Mouse (Mus musculus): ENCODE results near the gene Dmkn. TPM values are rescaled to one million over a fixed set of nuclear protein-coding genes. Genes with fewer than 3 reads are reported as not detected.

Dmkn gene
- polyA plus RNA-seq, 1 experiment from 2014 or later = 2.4 TPM

- DNase-seq (peak; percentile 36), ATAC-seq (ENCODE audit: insufficient read depth) (peak; percentile 52; the same call in 1 of the 2 replicates)
- Histone ChIP-seq H3K36me3 (ENCODE audit: insufficient read depth) (no peaks in the 10 kb centered on the region), H3K4me3 (ENCODE audit: low read depth, low read length) (no peak overlapping the region), H3K4me1 (ENCODE audit: insufficient read depth) (no peaks in the 10 kb centered on the region), H3K9me3 (ENCODE audit: low read depth, low read length) (no peaks in the 10 kb centered on the region), H3K9ac (no peak overlapping the region), H3K27ac (ENCODE audit: low read depth) (peak overlapping the region; percentile 24; the same call in 1 of the 2 replicates), H3K27me3 (ENCODE audit: insufficient read depth, low read length) (no peaks in the 10 kb centered on the region), H3K4me2 (no peak overlapping the region)
- WGBS = 23% methylated on average over 4 of the region's 4 CpGs
- no peak; the same call in 1 of the 2 replicates for TF ChIP-seq CTCF (IDR thresholded peaks at IDR 0.05; ENCODE audit: low read depth)
Observed at GRCm38 (mm10) chr7:30744022-30744598, 19.4 kb upstream of the Dmkn start.

DNA sequence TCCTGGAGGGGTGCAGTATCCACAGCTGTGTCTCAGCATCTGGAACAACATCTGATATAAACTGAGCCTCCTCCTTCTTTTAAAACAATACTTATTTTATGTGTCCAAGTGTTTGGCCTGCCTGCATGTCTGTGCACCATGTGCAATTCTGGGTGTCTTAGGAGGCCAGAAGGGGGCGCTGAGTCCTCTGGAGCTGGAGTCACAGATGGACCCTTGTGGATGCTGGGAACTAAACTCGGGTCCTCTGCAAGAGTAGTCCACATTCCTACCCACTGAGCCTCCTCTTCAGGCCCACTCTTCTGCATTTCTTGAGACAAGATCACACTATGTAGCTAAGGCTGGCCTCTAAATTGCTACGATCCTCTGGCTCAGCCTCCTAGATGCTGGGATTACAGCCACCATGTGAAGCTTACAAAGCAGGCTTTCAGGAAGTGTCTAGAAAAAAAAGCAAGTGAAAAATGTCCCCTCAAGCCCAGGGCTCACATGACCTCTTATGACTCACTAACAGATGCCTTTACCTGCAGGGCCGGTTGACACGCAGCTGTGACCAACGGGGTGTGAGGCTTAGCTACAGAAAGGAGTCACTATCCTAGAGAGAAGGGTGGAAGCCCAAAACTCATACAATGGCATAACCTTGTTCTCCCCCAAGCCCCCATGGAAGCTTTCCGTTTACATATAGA is 15.9 kb upstream of the Dmkn start:
- Histone ChIP-seq H3K27ac (ENCODE audit: low read depth) (no peak overlapping the region), H3K4me1 (ENCODE audit: insufficient read depth) (no peaks in the 10 kb centered on the region), H3K36me3 (ENCODE audit: insufficient read depth) (no peaks in the 10 kb centered on the region), H3K9me3 (ENCODE audit: low read depth, low read length) (no peaks in the 10 kb centered on the region), H3K27me3 (ENCODE audit: insufficient read depth, low read length) (no peaks in the 10 kb centered on the region), H3K4me2 (no peak overlapping the region), H3K9ac (no peak overlapping the region), H3K4me3 (ENCODE audit: low read depth, low read length) (no peak overlapping the region)
- 78% methylated on average over 7 of the region's 7 CpGs for WGBS
- ATAC-seq (ENCODE audit: insufficient read depth) (no peak), DNase-seq (no peak)
- peak; percentile 23; the same call in 1 of the 2 replicates for TF ChIP-seq CTCF (IDR thresholded peaks at IDR 0.05; ENCODE audit: low read depth)

GRCm38 (mm10) chr7:30749824-30750606 is 13.5 kb upstream of the Dmkn start:
- H3K9me3 ChIP-seq (ENCODE audit: low read depth, low read length) = peaks cover 8% of the 10 kb centered on the region; the same call in 1 of the 2 replicates

GRCm38 (mm10) chr7:30751086-30751669 is 12.4 kb upstream of the Dmkn start, which contains the start of gene Sbsn:
Sbsn (plus strand) TSS chr7:30751471.
- no peak for TF ChIP-seq CTCF (IDR thresholded peaks at IDR 0.05; ENCODE audit: low read depth)
- Histone ChIP-seq H3K27ac (ENCODE audit: low read depth) (no peak within 1 kb of the TSS), H3K9me3 (ENCODE audit: low read depth, low read length) (peaks cover 9% of the 10 kb centered on the region; the same call in 1 of the 2 replicates), H3K4me1 (ENCODE audit: insufficient read depth) (no peaks in the 10 kb centered on the region), H3K9ac (no peak within 1 kb of the TSS), H3K27me3 (ENCODE audit: insufficient read depth, low read length) (no peaks in the 10 kb centered on the region), H3K4me2 (no peak within 1 kb of the TSS), H3K4me3 (ENCODE audit: low read depth, low read length) (no peak within 1 kb of the TSS), H3K36me3 (ENCODE audit: insufficient read depth) (no peaks in the 10 kb centered on the region)
- WGBS = 45% methylated on average over 5 of the region's 5 CpGs
- ATAC-seq (ENCODE audit: insufficient read depth) (no peak), DNase-seq (no peak)

More at GRCm38 (mm10) chr7:30749824-30750606, 13.5 kb upstream of the Dmkn start:
- H3K4me1 ChIP-seq (ENCODE audit: insufficient read depth) = no peaks in the 10 kb centered on the region
- no peak overlapping the region for H3K4me3 ChIP-seq (ENCODE audit: low read depth, low read length)
- no peak for TF ChIP-seq CTCF (IDR thresholded peaks at IDR 0.05; ENCODE audit: low read depth)
- H3K27me3 ChIP-seq (ENCODE audit: insufficient read depth, low read length) = no peaks in the 10 kb centered on the region
- H3K27ac ChIP-seq (ENCODE audit: low read depth) = no peak overlapping the region
- no peak overlapping the region for H3K4me2 ChIP-seq
- 73% methylated on average over 13 of the region's 13 CpGs for WGBS
- no peaks in the 10 kb centered on the region for H3K36me3 ChIP-seq (ENCODE audit: insufficient read depth)
- H3K9ac ChIP-seq = no peak overlapping the region
- ATAC-seq (ENCODE audit: insufficient read depth) = no peak
- no peak for DNase-seq

- H3K9me3 ChIP-seq (ENCODE audit: low read depth, low read length) = peaks cover 9% of the 10 kb centered on the region; the same call in 1 of the 2 replicates
- no peak overlapping the region for H3K9ac ChIP-seq
- ATAC-seq (ENCODE audit: insufficient read depth) (no peak), DNase-seq (no peak)
- no peak for TF ChIP-seq CTCF (IDR thresholded peaks at IDR 0.05; ENCODE audit: low read depth)
- H3K27me3 ChIP-seq (ENCODE audit: insufficient read depth, low read length) = no peaks in the 10 kb centered on the region
- 84% methylated on average over 3 of the region's 3 CpGs for WGBS
- H3K4me2 ChIP-seq = no peak overlapping the region
- H3K4me1 ChIP-seq (ENCODE audit: insufficient read depth) = no peaks in the 10 kb centered on the region
- H3K27ac ChIP-seq (ENCODE audit: low read depth) = no peak overlapping the region
- H3K36me3 ChIP-seq (ENCODE audit: insufficient read depth) = no peaks in the 10 kb centered on the region
- no peak overlapping the region for H3K4me3 ChIP-seq (ENCODE audit: low read depth, low read length)
Observed at GRCm38 (mm10) chr7:30757001-30757400, 6.6 kb upstream of the Dmkn start.

DNA sequence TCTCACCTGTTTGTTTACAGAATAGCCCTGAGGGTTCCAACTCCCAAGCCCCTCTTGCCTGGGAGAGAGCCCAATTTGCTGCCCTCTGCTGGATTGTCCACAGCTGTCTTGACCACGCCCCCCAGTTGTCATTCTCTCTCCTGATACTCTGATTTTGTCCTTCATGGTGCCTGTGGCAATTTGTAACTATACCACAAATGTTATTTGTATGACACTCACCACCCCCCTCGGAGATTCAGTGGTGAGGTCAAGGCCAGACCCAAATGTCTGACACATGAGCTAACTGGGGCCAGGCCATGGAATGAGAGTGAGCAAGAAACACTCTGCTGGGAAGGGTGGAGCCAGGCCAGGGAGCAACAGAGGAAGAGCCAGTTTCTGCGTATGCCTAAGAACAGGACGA is 4.7 kb upstream of the Dmkn start:
- Histone ChIP-seq H3K36me3 (ENCODE audit: insufficient read depth) (no peaks in the 10 kb centered on the region), H3K4me3 (ENCODE audit: low read depth, low read length) (no peak overlapping the region), H3K27ac (ENCODE audit: low read depth) (no peak overlapping the region), H3K9me3 (ENCODE audit: low read depth, low read length) (peaks cover 9% of the 10 kb centered on the region; the same call in 1 of the 2 replicates), H3K27me3 (ENCODE audit: insufficient read depth, low read length) (no peaks in the 10 kb centered on the region), H3K4me1 (ENCODE audit: insufficient read depth) (no peaks in the 10 kb centered on the region), H3K9ac (no peak overlapping the region), H3K4me2 (no peak overlapping the region)
- 23% methylated on average over 4 of the region's 4 CpGs for WGBS
- ATAC-seq (ENCODE audit: insufficient read depth) (no peak), DNase-seq (peak; percentile 53)
- peak; percentile 50 for TF ChIP-seq CTCF (IDR thresholded peaks at IDR 0.05; ENCODE audit: low read depth)
